Mouse (Mus musculus) megakaryocyte, embryonic 14.5 days (primary cell): ENCODE results near the gene Adamtsl1. TPM values are rescaled to one million over a fixed set of nuclear protein-coding genes. Genes with fewer than 3 reads are reported as not detected.

Experiments
- H3K27me3 ChIP-seq: replicated peaks from 2 replicates; pipeline ENCODE3; 2012; ENCODE audit warnings: inconsistent platforms
- H3K36me3 ChIP-seq: replicated peaks from 2 replicates; pipeline ENCODE3; 2012; ENCODE audit warnings: low read length, inconsistent platforms, mixed read lengths
- H3K4me1 ChIP-seq: 2 replicates; pipeline ENCODE4 v1.6.1; 2012; ENCODE audit warnings: inconsistent platforms
- H3K4me3 ChIP-seq: replicated peaks from 2 replicates; pipeline ENCODE3; 2012; ENCODE audit warnings: moderate library complexity, mild to moderate bottlenecking, inconsistent platforms
- H3K9me3 ChIP-seq: 2 replicates; pipeline ENCODE4 v1.6.1; 2012; ENCODE audit warnings: inconsistent platforms
- FLI1 ChIP-seq: IDR thresholded peaks from 2 replicates; pipeline ENCODE4 v1.6.1; 2012; ENCODE audit warnings: low read length, inconsistent platforms, mixed read lengths
- GATA1 ChIP-seq: IDR thresholded peaks from 3 replicates; pipeline ENCODE4 v1.6.1; 2012; ENCODE audit warnings: mixed read lengths, low read length, inconsistent platforms, borderline replicate concordance
- polyA plus RNA-seq: library from polyadenylated mRNA; stranded (reverse); fragments of >175 nt; gene quantifications from 2 replicates; pipeline ENCODE4 v1.2.3, GENCODE M21; 2012; ENCODE audit warnings: low replicate concordance; ENCODE audit not compliant: insufficient read depth

Gene Adamtsl1
- polyA plus RNA-seq, 1 experiment: 0.44 TPM

- Histone ChIP-seq H3K36me3 (no peaks in the 10 kb centered on the region), H3K4me1 (no peaks in the 10 kb centered on the region), H3K27me3 (no peaks in the 10 kb centered on the region), H3K4me3 (no peak overlapping the region), H3K9me3 (no peaks in the 10 kb centered on the region)
- no peak for TF ChIP-seq GATA1
- TF ChIP-seq FLI1: no peak
Measured at GRCm38 (mm10) chr4:86306753-86307152, 792.8 kb downstream of the Adamtsl1 start.

DNA sequence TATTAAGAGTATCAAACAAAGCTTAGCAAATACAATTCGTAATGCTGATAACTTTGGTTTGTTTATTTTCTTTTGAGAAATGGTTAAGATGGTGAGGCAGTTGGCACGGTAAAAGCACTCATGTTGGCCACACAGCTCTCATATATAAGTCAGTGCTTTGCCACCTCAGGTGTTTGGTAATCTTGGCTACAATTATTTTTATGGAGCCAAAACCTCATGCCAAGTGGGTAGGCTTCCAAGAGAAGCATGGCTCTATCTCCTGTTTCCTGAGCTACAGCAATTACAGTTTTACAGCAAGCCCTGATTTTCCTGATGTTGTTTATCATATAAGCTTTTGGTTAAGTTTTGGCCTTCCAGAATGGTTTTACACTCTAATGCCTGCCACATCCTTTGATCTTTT, 795.2 kb downstream of the Adamtsl1 start:
- no peaks in the 10 kb centered on the region for H3K27me3 ChIP-seq
- H3K36me3 ChIP-seq: no peaks in the 10 kb centered on the region
- H3K9me3 ChIP-seq: no peaks in the 10 kb centered on the region
- H3K4me1 ChIP-seq: no peaks in the 10 kb centered on the region
- TF ChIP-seq FLI1 (no peak), GATA1 (no peak)
- H3K4me3 ChIP-seq: no peak overlapping the region

DNA sequence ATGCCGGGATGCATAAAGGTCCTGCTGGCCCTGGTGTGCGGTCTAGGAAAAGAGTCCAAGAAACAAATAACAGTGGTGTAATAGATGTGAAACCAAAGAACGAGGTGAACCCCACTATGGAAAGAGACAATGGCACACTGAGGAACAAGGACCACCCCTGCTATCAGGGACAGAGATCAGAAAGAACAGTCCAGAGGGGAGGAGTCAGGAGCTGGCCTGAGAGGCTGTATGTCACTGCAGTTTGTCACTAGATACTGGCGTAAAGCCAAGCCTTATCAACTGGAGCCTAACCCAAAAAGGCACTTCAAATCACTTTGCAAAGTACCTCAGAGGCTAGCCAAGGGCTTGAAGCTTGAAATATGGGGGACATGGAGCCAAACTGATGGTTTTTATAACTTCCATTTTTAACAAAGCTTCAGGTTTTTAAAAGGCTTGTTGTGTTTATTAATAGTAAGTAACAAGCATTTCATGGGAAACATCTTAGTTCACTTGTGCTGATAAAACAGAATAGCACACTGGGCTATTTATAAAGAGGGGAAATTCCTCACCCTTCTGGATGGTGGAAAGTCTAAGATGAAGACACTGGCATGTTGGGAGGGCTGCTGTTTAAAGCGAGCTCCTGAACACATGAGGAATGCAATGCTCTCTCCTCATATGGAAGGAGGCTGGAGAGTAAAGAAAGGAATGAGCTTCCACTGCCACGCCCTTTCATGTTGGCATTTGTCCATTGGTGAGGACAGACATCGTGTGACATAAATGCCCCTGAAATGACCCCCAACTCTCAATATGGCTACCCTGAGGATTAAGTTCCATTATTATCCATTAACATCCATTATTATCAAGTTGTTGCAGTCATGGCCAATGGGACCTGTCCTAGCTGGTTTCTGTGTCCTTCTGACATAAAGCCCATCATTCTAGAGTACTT, 797.1 kb downstream of the Adamtsl1 start:
- H3K9me3 ChIP-seq: peaks cover 8% of the 10 kb centered on the region; the same call in 1 of the 2 replicates
- no peaks in the 10 kb centered on the region for H3K27me3 ChIP-seq
- H3K36me3 ChIP-seq: no peaks in the 10 kb centered on the region
- no peak for TF ChIP-seq FLI1
- no peak for TF ChIP-seq GATA1
- no peak overlapping the region for H3K4me3 ChIP-seq
- H3K4me1 ChIP-seq: no peaks in the 10 kb centered on the region

GRCm38 (mm10) chr4:86312366-86312765, 798.4 kb downstream of the Adamtsl1 start:
- TF ChIP-seq GATA1 (no peak), FLI1 (no peak)

DNA sequence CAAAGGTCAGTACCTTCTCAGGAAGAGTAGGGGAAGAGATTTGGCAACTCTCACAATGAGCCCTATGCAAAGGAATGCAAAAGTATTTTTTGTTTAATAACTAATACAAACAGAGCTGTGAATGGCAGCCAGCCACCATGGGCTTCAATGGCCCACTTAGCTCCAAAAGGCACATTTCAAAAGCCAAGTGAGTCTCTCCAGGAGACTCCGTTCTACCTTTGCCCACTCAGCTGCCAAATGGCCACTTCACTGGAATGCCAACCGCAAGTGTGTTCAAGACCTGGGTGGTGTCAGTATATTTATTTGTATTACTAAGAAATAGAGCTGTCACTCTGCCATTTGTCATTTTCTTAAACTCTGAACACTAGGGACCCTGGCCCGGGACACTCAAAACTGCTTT, 800.5 kb downstream of the Adamtsl1 start:
- Histone ChIP-seq H3K9me3 (peaks cover 11% of the 10 kb centered on the region), H3K36me3 (no peaks in the 10 kb centered on the region), H3K27me3 (no peaks in the 10 kb centered on the region), H3K4me1 (no peaks in the 10 kb centered on the region), H3K4me3 (no peak overlapping the region)
- TF ChIP-seq FLI1 (no peak), GATA1 (no peak)

More at GRCm38 (mm10) chr4:86312366-86312765, 798.4 kb downstream of the Adamtsl1 start:
- H3K4me1 ChIP-seq: no peaks in the 10 kb centered on the region
- H3K4me3 ChIP-seq: no peak overlapping the region
- peaks cover 11% of the 10 kb centered on the region for H3K9me3 ChIP-seq
- H3K36me3 ChIP-seq: no peaks in the 10 kb centered on the region
- H3K27me3 ChIP-seq: no peaks in the 10 kb centered on the region

GRCm38 (mm10) chr4:86315122-86315521, 801.1 kb downstream of the Adamtsl1 start:
- peaks cover 14% of the 10 kb centered on the region for H3K9me3 ChIP-seq
- no peak overlapping the region for H3K4me3 ChIP-seq
- no peaks in the 10 kb centered on the region for H3K36me3 ChIP-seq
- H3K27me3 ChIP-seq: no peaks in the 10 kb centered on the region
- no peaks in the 10 kb centered on the region for H3K4me1 ChIP-seq
- TF ChIP-seq GATA1: no peak

DNA sequence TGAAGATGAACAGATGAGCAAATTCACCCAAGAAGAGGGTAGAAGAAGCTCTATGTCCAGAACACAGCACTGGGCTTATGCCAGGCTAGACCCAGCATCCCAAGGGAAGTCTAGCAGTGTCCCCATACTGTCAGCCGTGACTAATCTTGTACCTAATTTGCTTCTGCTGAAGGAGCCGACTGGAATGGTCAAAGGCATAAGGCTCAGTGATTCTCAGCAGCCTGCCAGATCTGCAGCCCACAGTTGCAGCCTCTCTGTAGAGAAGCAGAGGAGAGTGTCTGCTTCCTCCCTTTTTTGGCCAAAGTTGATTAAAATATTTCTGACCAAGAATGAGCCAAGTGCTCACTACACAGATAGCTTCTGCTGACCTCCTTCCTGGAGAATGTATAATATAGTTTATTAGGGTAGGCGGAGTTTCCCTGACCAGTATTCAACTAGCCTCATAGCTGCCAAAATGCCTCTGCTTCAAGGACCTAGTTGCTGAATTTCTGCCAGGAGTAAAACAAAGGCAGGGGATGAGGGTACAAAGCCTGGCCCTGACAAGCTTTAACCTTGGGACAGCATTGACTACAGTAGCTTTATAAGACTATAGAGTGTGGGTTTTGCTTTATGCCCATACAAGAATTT, 804.1 kb downstream of the Adamtsl1 start:
- H3K9me3 ChIP-seq: peaks cover 14% of the 10 kb centered on the region
- H3K4me1 ChIP-seq: no peaks in the 10 kb centered on the region
- H3K27me3 ChIP-seq: no peaks in the 10 kb centered on the region
- no peak overlapping the region for H3K4me3 ChIP-seq
- no peaks in the 10 kb centered on the region for H3K36me3 ChIP-seq
- TF ChIP-seq GATA1 (no peak), FLI1 (no peak)

DNA sequence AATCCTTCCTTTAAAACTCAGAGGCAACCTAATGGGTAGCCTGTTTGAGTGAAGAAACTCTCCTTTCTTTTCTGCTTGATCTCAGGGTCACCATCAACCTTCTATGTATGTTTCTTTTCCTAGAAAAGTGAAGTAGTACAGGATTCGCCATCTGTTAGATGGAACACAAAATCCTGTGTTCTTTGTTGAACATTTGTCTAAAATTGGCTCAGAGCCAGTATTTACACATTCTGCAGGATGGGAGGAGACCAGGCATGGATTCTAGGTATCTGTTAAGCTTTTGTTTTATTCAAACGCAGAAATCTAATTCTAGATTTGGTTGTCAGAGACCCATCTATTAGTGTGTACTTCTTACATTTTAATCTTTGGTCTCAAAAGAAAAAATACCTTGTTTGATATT, 811.4 kb downstream of the Adamtsl1 start:
- H3K27me3 ChIP-seq: no peaks in the 10 kb centered on the region
- no peak overlapping the region for H3K4me3 ChIP-seq
- TF ChIP-seq GATA1 (no peak), FLI1 (no peak)
- 0 out of 2 replicates have a peak, but pooled peaks cover 3% of the 10 kb centered on the region for H3K9me3 ChIP-seq
- no peaks in the 10 kb centered on the region for H3K36me3 ChIP-seq
- H3K4me1 ChIP-seq: no peaks in the 10 kb centered on the region

DNA sequence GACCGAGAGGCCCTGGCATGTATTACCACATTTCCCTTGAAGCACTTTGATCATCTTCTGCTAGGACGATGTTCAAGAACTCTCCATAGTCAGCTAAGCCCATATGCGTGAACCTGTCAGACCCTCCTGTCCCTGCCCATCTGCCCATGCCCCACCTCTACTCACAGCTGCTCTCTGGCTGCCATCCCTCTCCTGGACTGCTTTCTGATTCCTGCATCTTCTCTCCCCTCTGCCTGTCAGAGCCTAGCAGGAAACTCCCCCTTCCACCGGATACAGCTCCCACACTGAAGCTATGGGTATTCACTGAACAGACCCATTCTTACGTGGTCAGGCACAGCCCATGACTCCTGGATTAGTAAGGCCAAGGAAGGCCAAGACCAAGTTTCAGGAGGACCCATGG, 812.0 kb downstream of the Adamtsl1 start:
- no peaks in the 10 kb centered on the region for H3K27me3 ChIP-seq
- TF ChIP-seq FLI1 (no peak), GATA1 (no peak)
- no peak overlapping the region for H3K4me3 ChIP-seq
- H3K4me1 ChIP-seq: no peaks in the 10 kb centered on the region
- 0 out of 2 replicates have a peak, but pooled peaks cover 3% of the 10 kb centered on the region for H3K9me3 ChIP-seq
- H3K36me3 ChIP-seq: no peaks in the 10 kb centered on the region

- Histone ChIP-seq H3K4me1 (no peaks in the 10 kb centered on the region), H3K27me3 (no peaks in the 10 kb centered on the region), H3K36me3 (no peaks in the 10 kb centered on the region), H3K4me3 (no peak overlapping the region), H3K9me3 (0 out of 2 replicates have a peak, but pooled peaks cover 3% of the 10 kb centered on the region)
- TF ChIP-seq GATA1: no peak
- TF ChIP-seq FLI1: no peak
Measured at GRCm38 (mm10) chr4:86326638-86327037, 812.7 kb downstream of the Adamtsl1 start.
